Mouse (Mus musculus) thymus, adult 2 months (tissue): ENCODE data around the gene Ubap2.

ENCODE experiments used
- CTCF ChIP-seq: fragments of 200-500 bp; IDR thresholded peaks from 2 replicates; pipeline ENCODE4 v1.5.1; 2012; ENCODE audit warnings: mild to moderate bottlenecking, control low read depth, low read length, moderate library complexity, borderline replicate concordance; ENCODE audit not compliant: control insufficient read depth, poor library complexity, insufficient read depth; ENCODE audit errors: extremely low read depth
- POLR2A ChIP-seq: fragments of 200-500 bp; IDR thresholded peaks from 2 replicates; pipeline ENCODE4 v1.6.1; 2012; ENCODE audit warnings: mild to moderate bottlenecking, low read length, control low read depth, moderate library complexity; ENCODE audit not compliant: control insufficient read depth, poor library complexity, insufficient read depth; ENCODE audit errors: extremely low read depth

- TF ChIP-seq POLR2A, result no peak
- no peak for TF ChIP-seq CTCF
These were observed 34.0 kb downstream of the Ubap2 start for GRCm38 (mm10) chr4:41240916-41241315.
